Mouse (Mus musculus): ENCODE data around the gene Batf2. TPM values are rescaled to one million over a fixed set of nuclear protein-coding genes. Genes with fewer than 3 reads are reported as not detected.
A peak's percentile ranks its signal among the peaks of the same experiment; 100 is the strongest.

Gene Batf2
- polyA plus RNA-seq, 1 experiment from 2014 or later: 1.3 TPM

DNA sequence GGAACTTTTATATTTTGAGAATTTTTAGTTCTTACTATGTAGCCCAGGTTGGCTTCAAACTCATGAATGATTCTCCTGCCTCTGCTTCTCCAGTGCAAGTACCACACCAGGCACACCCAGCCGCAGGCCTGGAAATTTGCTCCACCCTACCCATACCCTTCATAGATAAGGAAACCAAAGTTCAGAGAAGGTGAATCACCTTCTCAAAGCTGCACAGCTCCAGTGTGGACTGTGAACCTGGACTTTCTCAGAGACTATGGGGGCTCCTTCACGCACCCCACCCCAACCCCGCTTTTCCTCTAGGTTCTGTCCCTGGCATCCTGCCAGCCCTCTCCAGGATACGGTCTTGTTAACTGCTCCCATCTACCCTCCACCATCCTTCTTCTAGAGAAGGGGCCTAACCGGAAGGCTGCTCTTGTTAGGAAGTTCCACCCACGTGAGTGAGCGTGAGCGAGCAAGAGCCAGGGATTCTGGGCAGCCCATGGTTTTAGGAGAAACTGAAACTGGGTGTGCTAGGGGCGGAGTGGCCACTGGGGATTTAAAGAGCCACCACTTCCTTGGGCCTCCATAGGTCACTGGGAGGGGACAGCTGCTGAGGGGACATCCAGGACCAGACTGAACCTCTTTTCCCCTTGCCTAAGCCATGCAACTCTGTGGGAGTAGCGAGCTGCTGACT lies 23.2 kb downstream of the Batf2 start:
- Histone ChIP-seq H3K9ac (ENCODE audit: low read depth, low read length) (no peak overlapping the region), H3K4me1 (replicated peaks; ENCODE audit: control insufficient read depth, insufficient read depth, low read length) (peaks cover 11% of the 10 kb centered on the region; the same call in 1 of the 2 replicates), H3K4me2 (replicated peaks; ENCODE audit: low read depth) (peak overlapping the region; percentile 46), H3K4me3 (ENCODE audit: low read depth, low read length) (no peak overlapping the region), H3K27me3 (replicated peaks; ENCODE audit: control insufficient read depth, insufficient read depth, low read length) (no peaks in the 10 kb centered on the region), H3K27ac (ENCODE audit: low read depth, low read length) (no peak overlapping the region), H3K9me3 (ENCODE audit: control insufficient read depth) (no peaks in the 10 kb centered on the region), H3K36me3 (ENCODE audit: control insufficient read depth, insufficient read depth) (no peaks in the 10 kb centered on the region)
- TF ChIP-seq CTCF (IDR thresholded peaks at IDR 0.05; ENCODE audit: low read depth): no peak
- 17% methylated on average over 10 of the region's 10 CpGs for WGBS
- peak; percentile 55 for ATAC-seq

DNA sequence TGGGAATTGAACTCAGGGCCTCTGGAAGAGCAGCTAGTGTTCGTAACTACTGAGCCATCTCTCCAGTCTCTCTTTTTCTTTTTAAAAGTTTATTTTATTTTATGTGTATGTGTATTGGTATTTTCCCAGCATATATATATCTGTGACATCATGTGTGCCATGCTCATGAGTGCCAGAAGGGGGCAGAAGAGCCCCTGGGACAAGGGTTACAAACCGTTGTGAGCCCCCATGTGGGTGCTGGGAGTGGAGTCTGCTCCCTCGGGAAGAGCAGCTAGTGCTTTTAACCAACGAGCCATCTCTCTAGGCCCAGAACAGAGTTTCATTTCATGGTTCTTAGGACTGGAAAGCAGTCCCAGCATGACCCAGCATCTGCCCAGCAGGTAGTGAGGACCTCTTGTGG lies 26.0 kb downstream of the Batf2 start:
- Histone ChIP-seq H3K4me2 (replicated peaks; ENCODE audit: low read depth) (no peak overlapping the region), H3K4me3 (ENCODE audit: low read depth, low read length) (no peak overlapping the region), H3K36me3 (ENCODE audit: control insufficient read depth, insufficient read depth) (no peaks in the 10 kb centered on the region), H3K27me3 (replicated peaks; ENCODE audit: control insufficient read depth, insufficient read depth, low read length) (no peaks in the 10 kb centered on the region), H3K9ac (ENCODE audit: low read depth, low read length) (no peak overlapping the region), H3K9me3 (ENCODE audit: control insufficient read depth) (no peaks in the 10 kb centered on the region), H3K27ac (ENCODE audit: low read depth, low read length) (no peak overlapping the region), H3K4me1 (replicated peaks; ENCODE audit: control insufficient read depth, insufficient read depth, low read length) (peaks cover 11% of the 10 kb centered on the region; the same call in 1 of the 2 replicates)
- no peak for ATAC-seq
- peak; percentile 27 for TF ChIP-seq CTCF (IDR thresholded peaks at IDR 0.05; ENCODE audit: low read depth)
- WGBS: 79% methylated on average over 4 of the region's 4 CpGs

- peak; percentile 33; the same call in 1 of the 2 replicates for ATAC-seq
- 50% methylated on average over 8 of the region's 8 CpGs for WGBS
Observed at GRCm38 (mm10) chr19:6171215-6171614, 30.4 kb downstream of the Batf2 start.

DNA sequence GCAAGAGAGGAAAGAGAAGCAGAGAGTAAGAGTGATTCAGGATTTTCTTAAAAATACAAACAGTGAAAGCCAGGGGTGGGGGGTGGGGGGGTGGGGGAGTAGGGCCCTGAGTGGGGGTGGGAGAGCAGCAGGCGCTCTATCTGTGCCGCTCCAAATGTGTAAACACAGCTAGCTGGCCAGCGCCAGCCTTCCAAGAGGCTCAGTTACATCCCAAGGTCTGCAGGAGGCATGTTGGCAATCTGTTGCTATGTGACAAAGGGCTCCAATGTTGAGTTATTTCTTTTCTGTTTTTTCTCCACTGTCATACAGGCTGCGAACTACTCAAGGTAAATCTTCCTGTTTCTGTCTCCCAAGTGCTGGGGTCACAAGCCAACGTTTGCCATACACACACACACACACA lies 34.0 kb downstream of the Batf2 start:
- no peak overlapping the region for H3K9ac ChIP-seq (ENCODE audit: low read depth, low read length)
- H3K27me3 ChIP-seq (replicated peaks; ENCODE audit: control insufficient read depth, insufficient read depth, low read length): no peaks in the 10 kb centered on the region
- no peak overlapping the region for H3K4me3 ChIP-seq (ENCODE audit: low read depth, low read length)
- H3K36me3 ChIP-seq (ENCODE audit: control insufficient read depth, insufficient read depth): no peaks in the 10 kb centered on the region
- 35% methylated on average over 5 of the region's 5 CpGs for WGBS
- H3K4me1 ChIP-seq (replicated peaks; ENCODE audit: control insufficient read depth, insufficient read depth, low read length): no peaks in the 10 kb centered on the region
- H3K27ac ChIP-seq (ENCODE audit: low read depth, low read length): no peak overlapping the region
- no peak for ATAC-seq
- H3K9me3 ChIP-seq (ENCODE audit: control insufficient read depth): no peaks in the 10 kb centered on the region
- no peak overlapping the region for H3K4me2 ChIP-seq (replicated peaks; ENCODE audit: low read depth)
- TF ChIP-seq CTCF (IDR thresholded peaks at IDR 0.05; ENCODE audit: low read depth): no peak

More at GRCm38 (mm10) chr19:6171215-6171614, 30.4 kb downstream of the Batf2 start:
- TF ChIP-seq CTCF (IDR thresholded peaks at IDR 0.05; ENCODE audit: low read depth): no peak
- H3K4me1 ChIP-seq (replicated peaks; ENCODE audit: control insufficient read depth, insufficient read depth, low read length): no peaks in the 10 kb centered on the region
- H3K27ac ChIP-seq (ENCODE audit: low read depth, low read length): no peak overlapping the region
- H3K9ac ChIP-seq (ENCODE audit: low read depth, low read length): no peak overlapping the region
- no peak overlapping the region for H3K4me2 ChIP-seq (replicated peaks; ENCODE audit: low read depth)
- no peaks in the 10 kb centered on the region for H3K36me3 ChIP-seq (ENCODE audit: control insufficient read depth, insufficient read depth)
- H3K27me3 ChIP-seq (replicated peaks; ENCODE audit: control insufficient read depth, insufficient read depth, low read length): no peaks in the 10 kb centered on the region
- H3K4me3 ChIP-seq (ENCODE audit: low read depth, low read length): no peak overlapping the region
- no peaks in the 10 kb centered on the region for H3K9me3 ChIP-seq (ENCODE audit: control insufficient read depth)

DNA sequence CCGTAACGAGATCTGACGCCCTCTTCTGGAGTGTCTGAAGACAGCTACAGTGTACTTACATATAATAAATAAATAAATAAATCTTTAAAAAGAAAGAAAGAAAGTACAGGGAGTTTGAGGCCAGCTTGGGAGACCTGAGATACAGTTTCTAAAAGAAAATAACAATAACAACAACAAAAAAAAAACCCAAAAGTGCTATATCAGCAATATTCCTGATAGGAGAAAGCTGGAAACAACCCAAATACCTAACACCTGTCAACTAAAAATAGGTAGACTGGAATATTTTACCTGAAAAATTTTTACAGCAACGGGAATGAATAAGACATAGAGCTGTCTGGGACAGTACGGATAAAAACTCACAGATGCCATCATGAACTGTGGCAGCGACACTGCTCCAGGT lies 38.0 kb downstream of the Batf2 start:
- H3K4me2 ChIP-seq (replicated peaks; ENCODE audit: low read depth): no peak overlapping the region
- no peaks in the 10 kb centered on the region for H3K36me3 ChIP-seq (ENCODE audit: control insufficient read depth, insufficient read depth)
- no peaks in the 10 kb centered on the region for H3K9me3 ChIP-seq (ENCODE audit: control insufficient read depth)
- no peak for TF ChIP-seq CTCF (IDR thresholded peaks at IDR 0.05; ENCODE audit: low read depth)
- no peaks in the 10 kb centered on the region for H3K4me1 ChIP-seq (replicated peaks; ENCODE audit: control insufficient read depth, insufficient read depth, low read length)
- no peak overlapping the region for H3K9ac ChIP-seq (ENCODE audit: low read depth, low read length)
- no peak overlapping the region for H3K4me3 ChIP-seq (ENCODE audit: low read depth, low read length)
- no peak overlapping the region for H3K27ac ChIP-seq (ENCODE audit: low read depth, low read length)
- H3K27me3 ChIP-seq (replicated peaks; ENCODE audit: control insufficient read depth, insufficient read depth, low read length): no peaks in the 10 kb centered on the region
- ATAC-seq: no peak
- 95% methylated on average over 4 of the region's 6 CpGs for WGBS

DNA sequence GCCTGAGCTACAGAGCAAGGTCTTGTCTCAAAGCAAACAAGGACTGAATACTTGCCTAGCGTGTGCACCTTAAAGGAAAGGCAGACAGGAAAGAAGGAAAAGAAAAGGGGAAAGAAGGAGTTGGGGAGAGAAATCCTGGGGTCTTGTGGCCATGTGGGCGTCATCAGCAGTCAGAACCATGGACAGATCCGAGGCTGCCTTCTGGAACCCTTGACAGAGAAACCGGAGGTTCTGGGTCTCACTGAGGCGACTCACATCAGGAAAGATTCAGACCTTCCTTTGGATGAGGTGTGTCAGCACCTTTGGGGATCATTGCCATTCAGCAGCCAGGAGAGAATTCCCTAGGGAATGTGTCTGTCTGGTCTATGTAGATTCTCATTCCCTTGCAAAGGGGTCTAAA lies 40.8 kb downstream of the Batf2 start:
- TF ChIP-seq CTCF (IDR thresholded peaks at IDR 0.05; ENCODE audit: low read depth): no peak
- Histone ChIP-seq H3K27me3 (replicated peaks; ENCODE audit: control insufficient read depth, insufficient read depth, low read length) (no peaks in the 10 kb centered on the region), H3K4me3 (ENCODE audit: low read depth, low read length) (no peak overlapping the region), H3K4me2 (replicated peaks; ENCODE audit: low read depth) (no peak overlapping the region), H3K4me1 (replicated peaks; ENCODE audit: control insufficient read depth, insufficient read depth, low read length) (no peaks in the 10 kb centered on the region), H3K9me3 (ENCODE audit: control insufficient read depth) (no peaks in the 10 kb centered on the region), H3K27ac (ENCODE audit: low read depth, low read length) (no peak overlapping the region), H3K36me3 (ENCODE audit: control insufficient read depth, insufficient read depth) (no peaks in the 10 kb centered on the region), H3K9ac (ENCODE audit: low read depth, low read length) (no peak overlapping the region)
- no peak for ATAC-seq
- WGBS: 14% methylated on average over 5 of the region's 5 CpGs

All from intestine, postnatal 0 days (tissue).